In the genomic region with DNA sequence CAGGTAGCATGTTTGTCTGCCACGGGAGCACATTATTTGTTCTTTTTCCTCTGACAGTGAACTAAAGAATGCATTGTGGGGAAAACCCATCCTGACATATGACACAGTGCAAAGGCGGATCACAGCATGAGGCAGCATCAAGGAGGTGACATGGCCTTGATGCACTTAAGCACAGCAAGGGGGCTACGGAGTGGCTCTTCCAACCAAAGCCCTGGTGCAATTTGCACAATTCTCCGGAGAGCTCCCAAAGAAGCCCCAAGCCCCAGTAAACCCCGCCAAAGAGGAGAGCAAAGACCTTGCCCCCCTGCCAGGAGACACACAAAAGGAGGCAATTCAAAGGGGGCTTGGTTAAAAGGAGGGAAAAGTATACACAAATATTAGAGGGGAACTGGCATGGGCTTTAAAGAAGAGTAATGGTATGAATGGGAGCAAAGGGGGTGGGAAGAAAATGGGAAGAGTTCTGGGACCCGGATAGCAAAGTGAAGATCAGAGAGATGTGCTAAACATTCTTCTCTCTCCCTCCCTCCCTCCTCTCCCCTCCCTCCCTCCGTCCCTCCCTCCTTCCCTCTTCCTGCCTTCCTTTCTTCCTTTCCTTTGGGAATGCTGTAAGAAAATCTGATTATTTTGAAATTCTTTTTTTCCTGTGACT, we compare ENCODE assay signal across 13 mouse cellular contexts.
DNase-seq lines count a peak whose midpoint lies in the region; ATAC-seq lines count a peak whose summit lies in the region.
"Had no signal": no experiment of that assay in that cellular context is flagged by ENCODE, and none has a peak within 500 bp of the region (broad histone marks: within the 10 kb centered on the region; RNA-seq: fewer than 3 reads in every experiment).

No protein-coding gene starts in this region.

- peak; percentile 85 for ATAC-seq in hindbrain, embryonic 11.5 days (ENCODE audit: low FRiP score)
- ATAC-seq in midbrain, embryonic 15.5 days (replicated peaks), result peak; percentile 87
- no peak for ATAC-seq in megakaryocyte progenitor cell, adult 5-6 weeks (replicated peaks; ENCODE audit: poor library complexity)
- ATAC-seq: intestine, embryonic 15.5 days had no signal

- no peaks in the 10 kb centered on the region for H3K9me3 ChIP-seq in hindbrain, embryonic 11.5 days (ENCODE audit: control insufficient read depth, low read length)
- H3K9me3 ChIP-seq in midbrain, embryonic 15.5 days, result no peaks in the 10 kb centered on the region
- H3K9me3 ChIP-seq: intestine, embryonic 15.5 days; liver, embryonic 15.5 days; megakaryocyte, embryonic 14.5 days; stomach, embryonic 15.5 days had no signal

- peak; percentile 1 for DNase-seq in left cerebral cortex, postnatal 4 days
- no peak for DNase-seq in left cerebral cortex, adult 18-20 months (ENCODE audit: low spot score in 2 of 2)
- DNase-seq in hindbrain, embryonic 11.5 days (ENCODE audit: low spot score), result peak; percentile 37
- no peak for DNase-seq in left cerebral cortex, adult 9 months (ENCODE audit: low spot score in 2 of 2)
- DNase-seq in layer of hippocampus, postnatal 25 days (ENCODE audit: extremely low spot score in 1 of 2, low spot score in 1 of 2), result no peak
- DNase-seq in B cell, adult 2 months, result no peak

- no peaks in the 10 kb centered on the region for H3K27me3 ChIP-seq in hindbrain, embryonic 11.5 days (ENCODE audit: control insufficient read depth, insufficient read depth, low read length)
- H3K27me3 ChIP-seq in midbrain, embryonic 15.5 days (replicated peaks), result no peaks in the 10 kb centered on the region
- H3K27me3 ChIP-seq: intestine, embryonic 15.5 days; liver, embryonic 15.5 days; megakaryocyte, embryonic 14.5 days; stomach, embryonic 15.5 days had no signal

- intact Hi-C loops in left cerebral cortex, postnatal 4 days (cut with DNase I), result no loop called here

- no peak overlapping the region for H3K4me3 ChIP-seq in hindbrain, embryonic 11.5 days (ENCODE audit: low read depth, low read length)
- peak overlapping the region; percentile 6; the same call in 1 of the 2 replicates for H3K4me3 ChIP-seq in midbrain, embryonic 15.5 days
- H3K4me3 ChIP-seq: intestine, embryonic 15.5 days; liver, embryonic 15.5 days; megakaryocyte, embryonic 14.5 days; stomach, embryonic 15.5 days had no signal

- H3K27ac ChIP-seq in hindbrain, embryonic 11.5 days (ENCODE audit: low read depth, low read length), result peak overlapping the region; percentile 36; the same call in 1 of the 2 replicates
- H3K27ac ChIP-seq in midbrain, embryonic 15.5 days, result no peak overlapping the region
- H3K27ac ChIP-seq: intestine, embryonic 15.5 days; liver, embryonic 15.5 days; stomach, embryonic 15.5 days had no signal

- H3K36me3 ChIP-seq in hindbrain, embryonic 11.5 days (ENCODE audit: control insufficient read depth, insufficient read depth, low read length), result no peaks in the 10 kb centered on the region
- no peaks in the 10 kb centered on the region for H3K36me3 ChIP-seq in midbrain, embryonic 15.5 days (replicated peaks)
- H3K36me3 ChIP-seq: intestine, embryonic 15.5 days; liver, embryonic 15.5 days; stomach, embryonic 15.5 days had no signal

- H3K9ac ChIP-seq in hindbrain, embryonic 11.5 days (ENCODE audit: low read depth, low read length), result no peak overlapping the region
- no peak overlapping the region for H3K9ac ChIP-seq in midbrain, embryonic 15.5 days
- H3K9ac ChIP-seq: intestine, embryonic 15.5 days; liver, embryonic 15.5 days; stomach, embryonic 15.5 days had no signal

- H3K4me2 ChIP-seq in hindbrain, embryonic 11.5 days (replicated peaks; ENCODE audit: low read depth, low read length), result peak overlapping the region; percentile 23; the same call in 1 of the 2 replicates
- H3K4me2 ChIP-seq in midbrain, embryonic 15.5 days, result peak overlapping the region; percentile 36
- H3K4me2 ChIP-seq: heart, embryonic 11.5 days; intestine, embryonic 15.5 days; liver, embryonic 15.5 days; stomach, embryonic 15.5 days had no signal

- 0 out of 2 replicates have a peak, but pooled peaks cover 2% of the 10 kb centered on the region for H3K4me1 ChIP-seq in hindbrain, embryonic 11.5 days (replicated peaks; ENCODE audit: control insufficient read depth, insufficient read depth, low read length)
- peaks cover 5% of the 10 kb centered on the region; the same call in 1 of the 2 replicates for H3K4me1 ChIP-seq in midbrain, embryonic 15.5 days
- H3K4me1 ChIP-seq: intestine, embryonic 15.5 days; liver, embryonic 15.5 days; megakaryocyte, embryonic 14.5 days; stomach, embryonic 15.5 days had no signal

- WGBS in hindbrain, embryonic 11.5 days, result 3% methylated on average over 7 of the region's 7 CpGs
- WGBS in midbrain, embryonic 15.5 days, result 1% methylated on average over 7 of the region's 7 CpGs

Comparison
In these comparisons a context has a peak if more than half of its experiments do, and no peak if none do; other contexts are left out.
1. DNase-seq: peak in left cerebral cortex, postnatal 4 days (single experiment) and hindbrain, embryonic 11.5 days (single experiment); none in left cerebral cortex, adult 18-20 months (0 of 2), left cerebral cortex, adult 9 months (0 of 2), layer of hippocampus, postnatal 25 days (0 of 2) and B cell, adult 2 months (0 of 2).